Mouse (Mus musculus): ENCODE data around the gene Tgm4. TPM values are rescaled to one million over a fixed set of nuclear protein-coding genes. Genes with fewer than 3 reads are reported as not detected.

The Tgm4 gene
- not detected in 2 replicates for polyA plus RNA-seq (2012; ENCODE audit: low replicate concordance)

GRCm38 (mm10) chr9:123034426-123034825 lies at the start of gene Tgm4:
Tgm4 (plus strand) TSS chr9:123034726.

GRCm38 (mm10) chr9:123020995-123021631 lies 13.4 kb upstream of the Tgm4 start, which contains the start of gene Tmem42:
Tmem42 (plus strand) TSS chr9:123021326.

GRCm38 (mm10) chr9:123112805-123113521 lies 78.4 kb downstream of the Tgm4 start, which contains the start of the genes Zdhhc3 and Exosc7:
Zdhhc3 (minus strand) TSS chr9:123113205.
Exosc7 (plus strand) TSS chr9:123113215.

Other genes with a start within 250 kb of the Tgm4 start
- 0.84 and 0.92 TPM in 2 replicates for gene Tcaim, start 229.2 kb upstream of the Tgm4 start, polyA plus RNA-seq (2012; ENCODE audit: low replicate concordance)
- gene Gm35549, start 190.7 kb upstream of the Tgm4 start, polyA plus RNA-seq (2012; ENCODE audit: low replicate concordance), result not detected in 2 replicates
- 4.2 and 4.5 TPM in 2 replicates for gene Zfp445, start 168.7 kb upstream of the Tgm4 start, polyA plus RNA-seq (2012; ENCODE audit: low replicate concordance)
- gene Zkscan7, start 149.0 kb upstream of the Tgm4 start, polyA plus RNA-seq (2012; ENCODE audit: low replicate concordance), result 0.44 and 0.97 TPM in 2 replicates
- gene Zfp105, start 111.7 kb upstream of the Tgm4 start, polyA plus RNA-seq (2012; ENCODE audit: low replicate concordance), result 0.08 and 0.42 TPM in 2 replicates
- 1.5 and 2.4 TPM in 2 replicates for gene 1110059G10Rik, start 83.7 kb upstream of the Tgm4 start, polyA plus RNA-seq (2012; ENCODE audit: low replicate concordance)
- gene Kif15, start 83.7 kb upstream of the Tgm4 start, polyA plus RNA-seq (2012; ENCODE audit: low replicate concordance), result 4.0 and 9.8 TPM in 2 replicates
- 0.74 and 2.9 TPM in 2 replicates for gene Tmem42, start 13.4 kb upstream of the Tgm4 start, polyA plus RNA-seq (2012; ENCODE audit: low replicate concordance)
- 65.3 and 82.4 TPM in 2 replicates for gene Zdhhc3, start 78.5 kb downstream of the Tgm4 start, polyA plus RNA-seq (2012; ENCODE audit: low replicate concordance)
- 0.38 and 8.1 TPM in 2 replicates for gene Exosc7, start 78.5 kb downstream of the Tgm4 start, polyA plus RNA-seq (2012; ENCODE audit: low replicate concordance)
- 0.80 and 1.5 TPM in 2 replicates for gene Clec3b, start 116.2 kb downstream of the Tgm4 start, polyA plus RNA-seq (2012; ENCODE audit: low replicate concordance)
- gene Cdcp1, start 181.3 kb downstream of the Tgm4 start, polyA plus RNA-seq (2012; ENCODE audit: low replicate concordance), result not detected in 2 replicates
- gene Tmem158, start 226.0 kb downstream of the Tgm4 start, polyA plus RNA-seq (2012; ENCODE audit: low replicate concordance), result 21.1 and 30.8 TPM in 2 replicates